Mouse (Mus musculus) spleen, postnatal 4 days (tissue): ENCODE data around the gene Prss12.

ENCODE experiments used
- DNase-seq, 2 experiments: peaks; one replicate each; pipeline ENCODE4 v3.0.0; 2022; ENCODE audit warnings: low spot score in 2 of 2

Prss12 gene

DNA sequence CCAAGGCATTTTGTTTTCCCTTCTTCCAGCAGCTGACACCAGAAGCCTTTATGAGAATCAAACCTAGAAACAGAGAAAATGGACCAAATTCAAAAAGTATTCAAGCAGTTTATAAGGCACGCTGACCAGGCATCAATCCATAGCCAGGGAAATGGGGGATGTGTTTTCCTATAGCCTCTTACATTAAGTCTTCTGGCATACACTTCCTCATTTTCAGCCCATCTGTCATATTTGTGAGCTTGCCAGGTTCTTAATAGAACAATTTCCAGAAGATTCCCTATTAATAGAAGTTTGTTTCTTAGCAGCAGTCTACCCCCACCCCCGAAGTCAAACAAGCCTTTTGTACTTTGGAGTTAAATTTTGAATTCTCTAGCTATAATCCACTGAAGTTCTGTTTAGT, 84.4 kb downstream of the Prss12 start:
- DNase-seq = no peak

DNA sequence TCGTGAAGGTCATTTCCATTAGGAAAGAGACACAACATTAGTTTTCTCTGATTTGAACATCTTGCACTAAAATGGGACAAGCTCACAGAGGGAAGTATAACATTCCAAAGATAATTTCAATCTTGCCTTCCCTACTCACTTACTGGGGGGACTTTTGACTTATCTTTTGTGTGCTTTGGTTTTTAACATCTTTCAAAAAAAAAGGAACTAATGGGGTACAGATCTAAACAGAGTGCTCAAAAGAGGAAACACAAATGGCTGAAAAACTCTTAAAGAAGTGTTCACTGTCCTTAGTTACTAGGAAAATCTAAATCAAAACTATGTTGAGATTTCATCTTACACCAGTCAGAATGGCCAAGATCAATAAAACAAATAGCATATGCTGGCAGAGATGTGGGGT, 90.6 kb downstream of the Prss12 start:
- no peak for DNase-seq

DNA sequence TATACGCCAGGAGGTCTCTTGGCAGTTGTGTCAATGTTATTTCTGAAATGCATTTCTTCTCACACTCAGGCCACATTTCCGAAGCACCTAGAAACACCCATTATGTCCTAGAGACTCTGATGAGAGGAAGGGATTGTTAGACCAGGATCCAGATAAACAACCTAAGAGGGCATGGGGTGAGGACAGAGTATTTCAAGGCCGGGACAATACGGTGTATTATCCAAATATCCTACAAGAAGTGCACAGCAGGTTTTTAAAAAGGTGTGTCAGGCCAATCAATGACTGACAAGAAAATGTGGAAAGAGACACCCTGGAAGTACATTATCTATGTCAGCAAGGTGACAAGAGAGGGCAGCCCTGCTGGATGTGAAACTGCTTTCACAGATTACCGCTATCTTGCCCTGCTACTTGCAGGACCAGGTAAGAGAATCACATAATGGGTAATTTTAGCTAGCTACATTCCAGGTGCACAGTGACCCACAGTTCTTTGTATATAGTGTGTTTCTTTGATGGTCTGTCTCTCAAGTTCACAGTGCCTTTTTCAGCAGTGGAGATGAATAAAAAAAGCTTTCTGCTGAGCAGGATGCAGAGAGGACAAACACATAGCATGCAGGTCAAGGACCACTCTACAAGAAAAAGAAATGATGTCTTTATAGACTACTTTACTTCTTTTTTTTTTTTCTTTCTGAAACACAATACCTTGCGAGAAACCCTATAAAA, 97.0 kb downstream of the Prss12 start:
- DNase-seq = no peak

DNA sequence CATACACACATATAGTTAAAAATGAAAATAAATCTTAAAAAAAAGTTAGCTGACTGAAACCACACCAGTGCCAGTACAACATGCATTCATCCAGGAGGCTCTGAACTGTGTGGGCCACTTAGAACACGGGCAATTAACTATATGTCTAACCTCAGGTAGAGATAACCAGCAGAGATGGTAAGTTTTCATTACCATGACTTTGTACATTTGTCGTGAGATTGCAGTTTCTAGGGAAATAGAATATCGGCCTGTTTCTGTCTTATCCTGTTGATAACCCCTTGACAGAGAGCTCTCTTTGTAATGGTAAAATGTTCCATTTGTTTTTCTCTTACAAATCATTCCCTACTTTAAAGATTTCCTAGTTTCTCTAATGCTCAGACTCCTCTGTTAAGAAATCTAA, 103.8 kb downstream of the Prss12 start:
- DNase-seq = no peak

DNA sequence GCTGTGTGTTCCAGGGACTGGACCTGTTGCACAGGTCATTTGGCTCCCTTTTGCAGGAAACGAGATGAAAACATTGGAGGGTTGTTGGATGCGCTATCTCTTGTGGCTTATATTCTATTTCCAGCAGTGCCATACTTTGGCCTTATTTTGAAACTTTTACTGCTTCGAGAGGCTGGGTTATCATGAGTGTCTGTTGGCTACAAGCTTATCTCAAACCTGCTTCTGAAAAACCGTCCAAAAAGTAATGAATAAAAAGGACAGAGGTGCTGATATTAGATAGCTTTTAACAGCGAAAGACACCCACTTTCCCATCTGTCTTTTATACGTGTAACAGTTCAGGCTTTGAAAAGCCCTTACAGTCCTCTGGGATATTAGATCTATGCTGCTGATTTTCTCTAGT, 107.2 kb downstream of the Prss12 start:
- DNase-seq = no peak

DNA sequence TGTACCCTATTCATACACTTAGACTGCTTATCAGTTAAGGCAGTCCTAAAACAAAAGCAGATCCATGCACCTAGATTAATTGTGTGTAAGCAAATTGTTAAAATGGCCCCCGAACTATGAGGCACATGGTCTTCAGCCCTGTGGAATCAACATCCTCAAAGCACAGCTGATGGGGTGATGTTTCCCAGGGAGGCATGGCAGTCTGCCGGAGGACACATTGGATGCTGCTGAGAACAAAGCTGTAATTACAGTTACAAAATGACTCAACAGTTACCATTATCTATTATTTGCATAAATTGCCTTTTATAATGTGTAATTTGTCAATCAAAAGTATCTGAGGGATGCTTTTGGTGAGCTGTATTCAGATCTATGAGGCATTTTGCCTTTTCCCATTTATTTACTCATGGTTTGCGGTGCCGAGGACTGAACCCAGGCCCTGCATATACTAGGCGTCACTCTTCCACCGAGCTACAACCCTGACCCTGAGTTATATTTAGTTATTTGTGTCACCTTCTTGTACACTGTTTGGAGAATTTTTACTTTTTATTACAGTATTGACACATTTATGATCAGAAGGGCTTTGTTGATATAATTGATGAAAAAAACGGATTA, 108.6 kb downstream of the Prss12 start:
- no peak for DNase-seq
